Mouse (Mus musculus) large intestine, adult 2 months (tissue): Measurements from ENCODE around the gene Ak3. TPM values are rescaled to one million over a fixed set of nuclear protein-coding genes. Genes with fewer than 3 reads are reported as not detected.

Experiments used
- DNase-seq: peaks from one replicate; pipeline ENCODE4 v3.0.0-alpha.2; 2012; ENCODE audit warnings: low read depth, low spot score
- WGBS: fragments of 180-500 bp; shearing (Covaris S2); methylation state at CpG from one replicate; pipeline ENCODE4 v1.1.7; 2018; 5-methylcytosine and 5-hydroxymethylcytosine counted together
- polyA plus RNA-seq: library from polyadenylated mRNA; depleted of rRNA; stranded (reverse); fragments of >200 nt; gene quantifications from 2 replicates; pipeline ENCODE4 v1.2.3, GENCODE M21; 2012

The Ak3 gene
- polyA plus RNA-seq, 1 experiment, result 65.6 TPM

DNA sequence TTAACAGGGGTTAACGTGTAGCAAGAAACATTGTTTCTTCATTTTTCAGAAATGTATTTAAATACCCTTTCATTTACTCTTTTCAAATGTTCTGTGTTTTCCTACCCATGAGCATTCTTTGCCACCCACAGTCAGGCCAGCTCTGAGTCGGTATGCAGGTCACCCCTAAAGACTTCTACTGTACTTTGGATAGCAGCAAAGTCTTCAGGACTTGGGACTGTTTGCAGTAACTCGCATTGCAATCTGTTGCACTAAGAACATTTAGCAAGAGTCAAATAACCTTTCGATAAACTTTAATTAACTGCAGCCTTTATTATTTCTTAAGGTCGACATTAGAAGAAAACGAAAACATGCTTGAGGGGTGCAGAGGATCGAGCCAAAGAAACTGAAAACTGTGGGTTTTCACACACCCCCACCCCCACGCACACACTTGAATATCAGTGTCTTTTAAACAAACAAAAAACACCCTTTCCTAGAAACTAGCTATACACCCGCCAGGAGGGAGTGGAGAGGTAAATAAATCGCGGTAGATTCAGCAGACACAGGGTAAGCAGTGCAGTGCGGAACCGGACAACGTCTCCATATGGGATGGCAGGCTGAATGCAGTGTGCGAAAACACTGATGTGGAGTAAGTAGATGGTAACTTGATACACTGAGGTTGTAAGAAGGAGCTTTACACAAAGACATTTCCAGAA is 1.7 kb downstream of the Ak3 start:
- 11% methylated on average over 15 of the region's 15 CpGs for WGBS
- no peak for DNase-seq

DNA sequence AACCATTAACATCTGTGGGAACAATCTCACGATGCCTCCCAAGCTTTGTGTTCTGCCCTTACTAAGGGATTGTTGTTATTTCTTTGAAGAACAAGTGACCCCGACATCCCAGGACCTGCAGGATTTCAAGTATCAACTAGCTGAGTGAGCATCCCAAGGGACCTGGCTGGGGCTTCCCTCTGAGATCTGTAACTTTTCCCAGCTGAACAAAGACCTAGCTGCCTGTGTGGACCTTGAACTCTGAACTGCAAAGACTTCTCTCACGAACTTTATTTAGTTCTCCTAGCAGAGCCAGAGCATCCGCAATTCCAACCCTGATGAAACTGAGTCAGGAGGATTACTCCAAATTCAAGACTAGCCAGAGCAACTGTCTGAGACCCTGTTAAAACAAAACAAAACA is 2.4 kb downstream of the Ak3 start:
- 23% methylated on average over 4 of the region's 4 CpGs for WGBS
- no peak for DNase-seq

DNA sequence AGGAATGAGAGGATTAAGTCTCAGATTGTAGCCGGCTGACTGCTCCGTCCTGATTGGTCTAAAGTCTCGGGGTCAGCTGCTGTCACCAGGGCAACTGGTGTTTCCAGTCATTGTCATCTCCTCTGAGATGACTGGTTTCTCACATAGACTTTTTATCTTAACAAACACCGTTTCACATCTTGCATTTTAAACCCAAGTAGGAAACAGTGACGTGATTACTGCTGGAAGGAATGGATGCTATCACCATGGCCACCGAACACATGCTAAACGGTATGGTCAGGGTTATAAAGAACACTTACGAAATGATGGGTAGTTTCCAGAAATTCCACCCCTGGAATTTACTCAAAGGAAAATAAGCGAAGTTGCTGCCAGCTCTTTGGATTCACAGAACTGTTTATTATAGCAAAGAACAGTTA is 3.4 kb downstream of the Ak3 start:
- 64% methylated on average over 9 of the region's 9 CpGs for WGBS
- no peak for DNase-seq

DNA sequence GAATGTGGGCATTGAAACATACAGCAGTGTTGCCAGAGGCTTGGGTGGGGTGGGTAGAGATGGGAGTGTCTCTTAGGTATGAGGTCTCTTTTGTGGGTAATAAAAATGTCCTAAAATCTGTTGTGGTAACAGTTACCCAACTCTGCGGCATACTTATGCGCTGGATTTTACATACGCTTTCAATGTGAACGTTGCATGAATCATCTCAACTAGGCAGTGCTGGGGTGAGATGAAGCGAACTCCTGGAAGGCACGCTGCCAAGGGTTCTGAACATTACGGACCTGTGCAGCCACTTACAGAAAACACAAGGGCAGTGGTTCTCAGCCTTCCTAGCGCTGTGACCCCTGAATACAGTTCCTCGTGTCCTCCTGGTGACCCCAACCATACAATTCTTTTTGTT is 5.1 kb downstream of the Ak3 start:
- WGBS, result 60% methylated on average over 9 of the region's 9 CpGs

DNA sequence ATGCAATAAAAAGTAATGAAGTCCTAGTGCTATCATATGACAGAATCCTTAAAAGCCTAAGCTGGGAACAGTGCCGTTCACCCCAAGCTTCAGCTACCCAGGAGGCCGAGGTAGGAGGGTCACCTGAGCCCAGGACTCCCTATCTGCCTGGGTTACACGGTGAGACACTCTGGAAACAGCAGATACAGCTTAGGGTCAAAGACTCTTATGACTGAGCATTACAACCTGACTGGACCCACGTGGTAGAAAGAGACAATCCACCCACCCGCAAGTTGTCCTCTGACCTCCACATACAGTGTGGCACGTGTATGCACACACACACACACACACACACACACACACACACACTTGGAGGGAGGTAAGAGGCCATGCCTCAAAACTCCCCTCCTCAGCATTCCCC is 5.6 kb downstream of the Ak3 start:
- WGBS, result 59% methylated on average over 6 of the region's 6 CpGs
- DNase-seq, result no peak

More for the DNA sequence above, 5.1 kb downstream of the Ak3 start:
- DNase-seq, result no peak

DNA sequence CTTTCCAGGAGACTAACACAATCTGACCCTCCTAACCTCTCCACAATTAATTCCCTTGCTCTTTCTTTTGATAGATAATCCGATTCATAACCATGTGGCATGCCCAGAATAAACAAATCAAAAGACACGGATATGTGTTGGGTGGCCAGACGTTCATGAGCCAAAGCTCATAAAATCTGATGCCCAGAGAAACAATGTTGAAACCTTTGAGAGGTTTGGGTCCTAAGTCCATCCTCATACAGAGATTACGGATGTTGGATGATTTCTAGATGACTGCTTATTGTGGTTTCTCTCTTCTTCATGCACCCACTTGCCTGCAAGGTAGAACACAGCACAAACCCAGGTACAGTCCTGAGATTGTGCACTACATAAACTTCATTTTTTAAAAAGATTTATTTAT is 7.6 kb downstream of the Ak3 start:
- 20% methylated on average over 4 of the region's 4 CpGs for WGBS
- no peak for DNase-seq

DNA sequence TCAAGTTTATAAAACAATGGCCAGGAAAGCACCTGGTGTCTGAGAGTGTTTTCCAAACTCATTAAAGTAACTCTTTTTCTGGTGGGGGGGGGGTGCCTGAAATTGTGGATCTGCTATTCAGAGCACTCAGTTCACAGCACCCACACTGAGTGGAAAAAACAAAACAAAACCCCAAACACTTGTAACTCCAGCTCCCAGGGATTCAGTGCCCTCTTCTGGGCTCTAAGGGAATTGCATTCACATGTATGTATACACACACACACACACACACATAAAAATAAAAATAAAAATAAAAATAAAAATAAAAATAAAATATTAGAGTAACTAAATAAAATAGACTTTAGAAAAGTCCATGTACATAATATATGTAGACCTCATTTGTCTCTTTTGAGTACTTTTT is 8.4 kb downstream of the Ak3 start:
- DNase-seq, result no peak

DNA sequence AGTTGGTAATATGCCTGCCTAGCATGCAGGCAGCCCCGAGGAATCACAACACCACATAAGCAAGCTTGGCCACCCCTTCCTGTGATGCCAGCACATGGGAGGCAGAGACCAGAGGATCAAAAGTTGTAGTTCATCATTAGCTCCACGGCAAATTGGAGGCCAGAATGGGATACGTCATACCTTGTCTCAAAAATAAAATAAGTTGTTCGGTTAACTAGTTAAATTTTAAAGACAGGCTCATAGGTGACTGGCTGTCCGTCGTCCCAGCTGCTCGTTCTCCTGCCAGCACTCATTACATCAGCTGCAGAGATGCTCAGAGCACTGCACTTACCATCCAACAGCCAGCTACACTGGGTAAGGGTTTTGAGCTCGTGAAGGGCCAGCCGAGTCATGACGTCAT is 10.2 kb downstream of the Ak3 start:
- DNase-seq, result no peak

DNA sequence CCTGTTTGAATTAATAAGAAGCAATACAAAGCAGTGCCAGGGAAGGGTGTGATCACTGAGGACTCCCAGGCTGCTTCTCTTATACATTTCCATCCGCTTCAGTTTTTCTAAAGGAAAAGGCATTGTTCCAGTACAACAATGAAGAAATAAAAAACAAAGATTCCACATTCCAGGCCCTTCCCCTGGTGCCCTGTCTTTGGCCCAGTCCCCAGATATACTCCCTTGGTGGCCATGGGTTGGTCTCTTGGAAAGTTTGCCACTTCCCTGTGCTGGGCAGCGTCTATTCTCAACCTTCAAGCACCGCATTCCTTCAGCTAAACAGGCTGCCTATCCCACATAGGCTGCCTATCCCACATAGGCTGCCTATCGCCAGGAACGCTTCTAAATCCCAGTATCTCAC is 10.7 kb downstream of the Ak3 start:
- 94% methylated on average over 5 of the region's 5 CpGs for WGBS
- DNase-seq, result no peak

More for the DNA sequence above, 10.2 kb downstream of the Ak3 start:
- WGBS, result 88% methylated on average over 10 of the region's 10 CpGs

DNA sequence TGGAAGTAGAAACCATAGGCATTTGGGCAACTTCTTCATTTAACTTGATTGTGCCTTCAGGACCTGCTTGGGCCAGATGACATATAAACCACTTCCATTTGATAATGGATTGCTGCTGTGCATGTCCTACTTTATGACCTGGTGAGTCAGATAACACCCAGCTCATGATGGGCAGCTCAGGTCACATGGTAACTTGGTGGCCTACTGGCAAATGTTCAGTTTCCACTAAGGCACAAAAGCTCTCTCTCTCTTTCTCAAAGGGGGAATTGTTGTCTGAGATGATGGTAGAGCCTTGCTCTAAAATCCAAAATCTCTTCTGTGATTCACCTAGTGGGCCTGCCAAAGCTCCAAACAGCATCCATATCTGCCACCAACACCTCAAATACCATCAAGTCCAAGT is 15.1 kb downstream of the Ak3 start:
- no peak for DNase-seq

DNA sequence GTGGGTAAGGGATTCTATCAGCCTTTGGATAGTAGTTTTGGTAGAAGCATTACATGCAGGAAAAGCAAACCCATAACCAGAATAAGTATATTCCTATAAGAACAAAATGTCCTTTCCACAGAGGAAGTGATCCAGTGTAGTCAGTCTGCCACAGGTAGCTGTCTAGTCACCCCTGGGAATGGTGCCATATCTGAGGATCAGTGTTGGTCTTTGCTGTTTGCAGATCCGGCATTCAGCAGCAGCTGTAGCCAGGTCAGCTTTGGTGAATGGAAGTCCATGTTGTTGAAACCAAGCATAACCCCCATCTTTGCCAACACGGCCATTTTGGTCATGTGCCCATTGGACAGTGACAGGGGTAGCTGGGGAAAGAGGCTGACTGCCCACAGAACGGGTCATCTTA is 16.0 kb downstream of the Ak3 start:
- no peak for DNase-seq
- 80% methylated on average over 3 of the region's 3 CpGs for WGBS

DNA sequence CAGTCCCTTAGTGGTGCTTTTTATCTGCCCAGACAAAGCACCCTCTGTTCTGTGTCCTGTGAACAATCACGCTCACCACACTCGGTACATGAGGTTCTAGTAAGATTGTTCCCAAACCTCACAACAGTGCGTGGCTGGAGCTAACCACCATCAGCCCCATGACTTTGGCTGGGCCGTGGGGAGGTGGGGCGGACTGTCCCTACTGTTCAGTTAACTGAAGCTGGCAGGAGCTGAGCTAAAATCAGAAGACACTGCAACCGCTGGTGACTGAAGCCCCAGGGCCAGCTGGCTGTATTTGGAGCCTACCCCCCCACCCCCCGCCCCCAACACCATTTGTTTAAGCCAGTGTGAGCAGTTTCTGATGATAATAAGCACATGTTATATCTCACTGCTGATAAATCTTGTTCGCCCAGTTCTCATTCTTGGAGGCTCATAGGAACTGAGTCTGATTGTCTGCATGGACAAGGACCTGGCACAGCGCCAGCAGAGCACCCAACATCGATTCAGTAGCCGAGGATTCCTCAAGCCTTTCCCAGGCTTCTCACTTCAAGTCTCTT is 23.3 kb downstream of the Ak3 start:
- DNase-seq, result no peak
- WGBS, result 78% methylated on average over 11 of the region's 11 CpGs

DNA sequence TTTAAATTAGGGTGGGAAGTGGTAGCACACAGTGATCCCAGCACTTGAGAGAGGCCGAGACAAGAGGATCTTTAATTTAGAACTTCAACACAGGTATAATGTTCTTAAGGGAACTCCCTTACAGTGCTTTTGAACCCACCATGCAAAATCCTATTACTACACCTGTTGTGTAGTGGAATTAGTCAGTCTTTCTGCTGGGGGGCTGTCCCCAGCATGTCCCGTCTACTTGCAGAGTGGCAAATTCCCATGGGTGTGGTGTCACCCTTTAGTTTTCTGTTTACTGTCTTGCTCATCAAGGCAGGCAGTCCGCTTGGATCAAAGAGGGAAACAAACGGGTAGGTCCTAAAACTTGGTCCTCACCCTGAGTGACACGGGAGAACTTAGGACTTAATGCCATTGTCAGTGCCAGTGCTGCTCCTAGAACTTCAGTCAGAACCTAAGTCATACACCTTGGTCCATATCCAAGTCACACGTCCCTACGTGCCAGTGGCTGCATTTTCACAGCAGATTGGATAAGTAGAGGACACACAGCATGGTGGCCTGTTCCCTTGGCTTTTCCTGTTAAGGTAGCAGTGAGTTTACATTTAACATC is 25.9 kb downstream of the Ak3 start:
- WGBS, result 78% methylated on average over 7 of the region's 7 CpGs
- DNase-seq, result no peak

DNA sequence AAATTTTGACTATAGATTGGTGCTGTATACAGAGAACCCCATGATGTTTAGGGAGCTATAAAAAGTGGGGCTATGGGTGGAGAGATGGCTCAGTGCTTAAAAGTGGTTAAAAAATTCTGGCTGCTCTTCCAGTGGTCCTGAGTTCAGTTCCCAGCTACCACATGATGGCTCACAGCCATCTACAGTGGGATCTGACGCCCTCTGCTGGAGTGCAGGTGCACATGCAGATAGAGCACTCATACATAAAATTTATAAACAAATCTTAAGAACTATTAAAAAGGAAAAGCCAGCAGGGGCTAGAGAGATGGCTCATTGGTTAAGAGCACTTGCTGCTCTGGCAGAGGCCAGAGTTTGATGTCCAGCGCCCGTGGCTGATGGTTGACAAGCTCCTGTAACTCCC is 28.1 kb downstream of the Ak3 start:
- no peak for DNase-seq

DNA sequence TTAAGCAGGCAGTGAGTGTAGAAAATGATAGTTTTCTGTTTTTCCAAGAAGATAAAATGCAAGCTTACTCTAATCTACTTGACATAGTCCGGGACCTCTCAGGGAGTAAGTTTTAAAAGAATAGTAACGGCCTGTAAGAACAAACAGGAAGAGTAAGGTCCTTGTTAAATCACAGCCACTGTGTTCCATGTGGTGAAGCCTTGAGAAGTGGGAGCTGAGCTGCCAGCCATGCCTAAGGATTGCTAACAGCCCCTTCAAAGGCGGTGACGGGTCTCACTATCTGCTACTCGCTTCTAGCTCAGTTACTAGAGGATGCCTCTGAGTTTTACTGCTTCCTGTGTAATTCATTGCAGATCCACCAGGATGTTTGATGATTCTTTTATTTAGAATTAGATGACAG is 31.0 kb downstream of the Ak3 start:
- DNase-seq, result no peak
- WGBS, result 71% methylated on average over 5 of the region's 5 CpGs

More for the DNA sequence above, 28.1 kb downstream of the Ak3 start:
- 91% methylated on average over 3 of the region's 3 CpGs for WGBS

DNA sequence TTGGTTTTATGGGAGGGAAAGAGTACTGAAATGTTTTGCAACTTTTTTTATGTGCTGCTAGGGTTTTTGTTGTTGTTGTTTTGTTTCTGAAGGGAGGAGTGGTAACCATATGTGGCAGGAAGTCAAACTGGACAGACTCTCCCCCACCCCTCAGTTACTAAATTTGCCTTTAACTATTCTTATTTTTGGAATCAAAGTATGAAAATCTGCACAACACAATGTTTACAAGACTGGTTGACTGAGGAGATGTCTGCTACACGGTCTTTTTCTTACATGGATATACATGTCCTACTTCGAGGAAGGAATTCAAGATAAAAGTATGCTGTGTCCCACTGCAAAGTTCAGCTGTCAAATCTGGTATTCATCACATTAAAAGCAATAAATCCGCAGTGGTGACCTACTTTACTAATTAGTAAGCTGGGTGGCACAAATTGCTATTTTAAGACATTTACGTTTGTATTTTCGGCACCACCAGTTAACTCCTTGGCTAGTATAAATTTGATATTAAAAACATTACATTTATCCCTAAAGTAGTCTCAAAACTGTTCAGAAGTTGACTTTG is 31.5 kb downstream of the Ak3 start:
- 68% methylated on average over 5 of the region's 5 CpGs for whole genome bisulfite sequencing
- DNase-seq, result no peak

DNA sequence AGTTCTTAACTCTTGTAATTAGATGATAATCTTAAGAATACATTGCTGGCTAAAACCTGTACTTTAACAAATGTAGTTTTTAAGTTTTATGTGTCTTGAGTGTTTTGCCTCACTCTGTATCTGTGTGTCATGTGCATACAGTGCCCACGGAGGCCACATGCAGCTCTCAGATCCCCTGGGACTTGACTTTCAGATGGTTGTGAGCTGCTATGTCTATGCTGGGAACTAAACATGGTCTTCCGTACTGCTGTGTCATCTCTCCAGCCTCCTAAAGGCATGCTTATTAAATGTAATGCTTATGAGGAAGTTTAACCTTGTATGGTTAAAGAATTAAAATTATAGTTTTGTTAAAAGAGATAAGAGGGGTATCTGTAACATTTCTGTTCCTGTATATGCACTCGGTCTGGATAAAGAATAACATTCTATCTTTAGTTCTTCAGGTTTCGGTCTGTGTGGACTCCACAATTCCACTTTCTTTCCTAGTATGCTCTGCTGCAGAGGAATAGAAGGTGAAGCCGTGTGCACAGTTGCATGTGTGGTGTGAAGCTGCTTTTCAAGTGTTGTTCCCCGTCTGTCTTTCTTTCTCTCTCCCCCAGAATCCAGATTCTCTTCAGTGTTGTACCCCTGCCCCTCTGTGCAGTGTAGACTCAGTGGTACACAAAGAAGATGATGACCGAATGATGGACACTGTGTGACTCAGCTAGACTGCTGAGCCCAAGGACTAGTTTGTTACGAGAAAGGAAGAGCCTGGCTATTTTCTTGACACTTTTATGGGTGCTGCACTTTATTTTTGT is 32.2 kb downstream of the Ak3 start:
- no peak for DNase-seq
- 68% methylated on average over 8 of the region's 8 CpGs for WGBS

DNA sequence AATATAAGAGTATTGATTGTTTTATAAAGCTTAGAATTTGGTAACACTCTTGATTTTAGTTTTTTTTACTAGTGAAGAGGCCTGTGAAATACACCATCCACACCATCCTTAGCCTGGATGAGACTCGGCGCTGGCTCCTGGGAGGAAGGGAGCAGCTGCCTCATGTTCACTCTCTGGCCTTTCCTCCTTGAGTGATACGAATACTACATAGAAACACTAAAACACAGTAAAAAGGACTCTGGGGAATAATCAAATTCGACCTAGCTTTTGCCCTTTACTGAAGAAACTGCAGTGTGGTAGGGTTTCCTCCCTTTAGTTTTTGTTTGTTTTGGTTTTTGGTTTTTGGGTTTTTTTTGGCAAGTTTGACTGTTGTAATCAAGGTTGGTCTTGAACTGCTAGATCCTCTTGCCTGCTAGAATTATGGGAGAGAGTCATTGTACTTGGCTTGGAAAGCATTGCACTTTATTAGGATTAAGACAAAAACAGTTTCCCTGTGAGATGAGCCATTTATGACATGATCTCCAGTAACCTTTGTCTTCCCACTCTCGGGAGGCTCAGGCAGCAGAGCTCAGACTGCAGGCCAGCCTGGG is 33.2 kb downstream of the Ak3 start:
- 72% methylated on average over 5 of the region's 5 CpGs for WGBS

DNA sequence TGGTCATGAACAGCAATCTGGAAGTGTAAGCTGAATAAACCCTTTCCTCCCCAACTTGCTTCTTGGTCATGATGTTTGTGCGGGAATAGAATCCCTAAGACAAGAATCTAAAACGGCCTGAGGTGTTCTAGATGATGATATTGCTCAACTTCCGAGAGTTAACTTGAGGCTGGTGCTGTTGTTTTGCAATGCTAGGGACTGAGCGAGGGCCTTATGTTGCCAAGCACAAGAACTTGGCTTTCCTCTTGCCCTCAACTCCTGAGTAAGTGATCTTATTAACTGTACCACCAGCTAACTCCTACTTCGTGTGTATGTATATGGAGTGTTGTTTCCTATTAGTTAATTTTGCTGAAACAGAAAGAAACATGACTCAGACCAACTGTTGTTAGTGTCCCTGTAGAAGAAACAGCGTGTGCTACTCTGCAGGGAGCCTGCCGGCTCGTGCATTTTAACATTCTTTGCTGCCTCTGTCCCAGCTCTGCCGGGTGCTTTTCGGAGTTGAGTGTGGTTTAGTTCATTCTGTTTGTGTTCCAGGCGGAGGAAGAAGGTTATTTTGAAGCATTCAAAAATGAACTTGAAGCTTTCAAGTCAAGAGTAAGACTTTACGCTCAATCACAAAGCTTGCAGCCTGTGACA is 36.3 kb downstream of the Ak3 start:
- DNase-seq, result no peak
- WGBS, result 87% methylated on average over 12 of the region's 12 CpGs

More for the DNA sequence above, 33.2 kb downstream of the Ak3 start:
- DNase-seq, result no peak

DNA sequence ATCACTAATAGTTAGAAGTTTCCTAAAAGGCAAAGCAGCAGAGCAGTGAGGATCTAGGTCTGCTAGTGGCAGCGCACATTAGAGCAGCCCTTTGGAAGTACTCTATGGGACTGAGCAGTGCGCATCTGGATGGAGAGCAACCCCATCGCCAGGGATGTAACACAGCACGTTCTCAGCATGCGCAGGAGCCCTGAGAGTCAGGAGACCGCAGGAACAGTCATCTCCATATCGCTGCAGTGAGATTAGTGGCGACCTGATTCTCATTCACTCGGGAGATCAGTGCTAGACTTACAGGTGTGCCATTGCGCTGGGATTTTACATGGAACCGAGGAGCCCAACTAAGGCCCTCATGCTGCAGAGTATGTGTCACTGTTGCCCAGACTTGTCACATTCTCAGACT is 38.7 kb downstream of the Ak3 start:
- WGBS, result 94% methylated on average over 11 of the region's 11 CpGs
- DNase-seq, result no peak
